Mouse (Mus musculus) stomach, postnatal 0 days (tissue): ENCODE measurements around the gene Ppp5c. TPM values are rescaled to one million over a fixed set of nuclear protein-coding genes. Genes with fewer than 3 reads are reported as not detected.

Experiments used
- ATAC-seq: fragments of 200-750 bp; cut with Nextera tagmentation; 2 replicates; pipeline ENCODE4 v1.8.0; 2017; ENCODE audit not compliant: low FRiP score, low TSS enrichment
- DNase-seq: peaks from one replicate; pipeline ENCODE4 v3.0.0-alpha.2; 2016; ENCODE audit warnings: low spot score
- H3K27ac ChIP-seq: fragments of 300-500 bp; sonication (generic); replicated peaks from 2 replicates; pipeline ENCODE4 v1.5.1; 2014; ENCODE audit warnings: mild to moderate bottlenecking, control low read depth
- H3K27me3 ChIP-seq: fragments of 300-500 bp; sonication (generic); 2 replicates; pipeline ENCODE4 v1.6.1; 2014; ENCODE audit warnings: low read length; ENCODE audit not compliant: control insufficient read depth, insufficient read depth
- H3K36me3 ChIP-seq: fragments of 300-500 bp; sonication (generic); 2 replicates; pipeline ENCODE4 v1.6.1; 2014; ENCODE audit warnings: low read length, mixed read lengths; ENCODE audit not compliant: control insufficient read depth, insufficient read depth
- H3K4me1 ChIP-seq: fragments of 300-500 bp; sonication (generic); replicated peaks from 2 replicates; pipeline ENCODE4 v1.6.1; 2014; ENCODE audit warnings: antibody characterized with exemption; ENCODE audit not compliant: control insufficient read depth, insufficient read depth
- H3K4me2 ChIP-seq: fragments of 300-500 bp; sonication (generic); replicated peaks from 2 replicates; pipeline ENCODE4 v1.6.1; 2014; ENCODE audit warnings: low read depth, mild to moderate bottlenecking, control low read depth, moderate library complexity
- H3K4me3 ChIP-seq: fragments of 300-500 bp; sonication (generic); 2 replicates; pipeline ENCODE4 v1.5.1; 2014; ENCODE audit warnings: low read depth, low read length, control low read depth
- H3K9ac ChIP-seq: fragments of 300-500 bp; sonication (generic); 2 replicates; pipeline ENCODE4 v1.6.1; 2014; ENCODE audit warnings: mild to moderate bottlenecking, low read length, control low read depth, mixed read lengths
- H3K9me3 ChIP-seq: fragments of 300-500 bp; sonication (generic); 2 replicates; pipeline ENCODE4 v1.6.1; 2016; ENCODE audit warnings: low read length; ENCODE audit not compliant: control insufficient read depth
- CTCF ChIP-seq: IDR thresholded peaks from 2 replicates; pipeline ENCODE4 v1.5.1; 2016; ENCODE audit warnings: antibody characterized with exemption, low read depth, mild to moderate bottlenecking, moderate library complexity
- EP300 ChIP-seq: optimal IDR thresholded peaks from 2 replicates; pipeline ENCODE3; 2016; ENCODE audit warnings: antibody characterized with exemption
- WGBS: fragments of 180-500 bp; shearing (Covaris S2); extraction: QIAGEN DNeasy Blood & Tissue Kit; methylation state at CpG from one replicate; pipeline ENCODE4 v1.1.7; 2014; 5-methylcytosine and 5-hydroxymethylcytosine counted together
- polyA plus RNA-seq: library from polyadenylated mRNA; unstranded; fragments of >200 nt; fragmentation: Nextera tagmentation; extraction: Ambion mirVana; gene quantifications from 2 replicates; pipeline ENCODE4 v1.2.1, GENCODE M21; 2015

Ppp5c gene
- polyA plus RNA-seq, 1 experiment from 2014 or later: 51.6 TPM

DNA sequence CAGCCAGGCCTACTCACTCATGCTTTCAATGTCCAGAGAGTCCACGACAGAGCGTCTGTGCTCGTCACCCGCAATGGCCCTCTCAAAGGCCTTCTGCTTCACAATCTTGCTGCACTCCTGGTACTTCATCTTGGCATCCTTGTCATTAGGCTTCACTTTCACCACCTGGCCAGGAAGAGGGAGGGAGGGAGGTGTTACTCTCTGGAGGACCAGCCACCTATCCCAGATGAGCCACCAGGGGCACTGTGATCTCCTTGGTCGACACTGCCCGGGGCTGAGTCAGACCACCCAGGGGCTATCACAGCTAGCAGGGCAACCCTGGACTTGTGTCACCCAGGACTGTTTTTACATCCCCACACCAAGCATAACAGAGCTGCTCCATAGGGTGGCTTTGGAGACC lies 12.3 kb downstream of the Ppp5c start:
- DNase-seq (no peak), ATAC-seq (no peak)
- Histone ChIP-seq H3K4me3 (no peak overlapping the region), H3K9me3 (no peaks in the 10 kb centered on the region), H3K4me1 (peaks cover 10% of the 10 kb centered on the region), H3K27ac (no peak overlapping the region), H3K4me2 (no peak overlapping the region), H3K27me3 (no peaks in the 10 kb centered on the region), H3K9ac (no peak overlapping the region), H3K36me3 (peaks cover 34% of the 10 kb centered on the region)
- peak; percentile 38 for TF ChIP-seq CTCF
- no peak for TF ChIP-seq EP300
- 82% methylated on average over 6 of the region's 6 CpGs for WGBS

DNA sequence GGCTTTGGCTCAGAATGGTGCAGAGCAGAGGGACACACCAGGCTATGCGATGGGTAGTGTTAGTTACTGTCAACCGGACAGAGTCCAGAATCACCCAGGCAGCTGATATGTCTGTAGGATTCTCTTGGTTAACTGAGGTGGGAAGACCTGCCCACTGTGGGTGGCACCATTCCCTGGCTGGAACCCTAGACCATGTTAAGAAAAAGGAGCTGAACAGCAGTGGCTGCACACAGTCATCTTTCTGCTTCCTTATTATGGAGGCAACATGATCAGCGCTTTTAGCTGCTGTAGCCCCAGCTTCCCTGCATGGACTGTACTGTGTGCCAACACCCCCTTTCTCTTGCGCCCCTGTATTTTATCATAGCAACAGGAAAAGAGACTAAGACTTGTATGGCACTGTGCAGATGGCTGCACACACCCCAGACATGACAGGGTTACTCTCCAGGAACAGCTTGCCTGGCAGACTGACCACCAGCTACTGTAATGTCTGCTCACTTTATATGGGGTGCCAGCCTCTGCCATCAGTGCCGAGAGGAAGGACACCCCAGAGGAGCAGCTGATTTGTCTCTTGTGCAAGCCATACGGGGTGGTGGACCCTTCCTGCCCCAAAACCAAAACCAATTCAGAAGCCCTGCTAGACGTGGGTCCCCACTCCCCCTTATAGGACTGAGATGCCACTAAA lies 15.7 kb downstream of the Ppp5c start:
- Histone ChIP-seq H3K4me3 (no peak overlapping the region), H3K4me1 (no peaks in the 10 kb centered on the region; the same call in 1 of the 2 replicates), H3K9me3 (no peaks in the 10 kb centered on the region), H3K4me2 (no peak overlapping the region), H3K27me3 (no peaks in the 10 kb centered on the region), H3K36me3 (peaks cover 52% of the 10 kb centered on the region), H3K27ac (no peak overlapping the region), H3K9ac (no peak overlapping the region)
- WGBS: 93% methylated on average over 7 of the region's 7 CpGs
- DNase-seq (no peak), ATAC-seq (no peak)
- TF ChIP-seq EP300 (no peak), CTCF (no peak)

DNA sequence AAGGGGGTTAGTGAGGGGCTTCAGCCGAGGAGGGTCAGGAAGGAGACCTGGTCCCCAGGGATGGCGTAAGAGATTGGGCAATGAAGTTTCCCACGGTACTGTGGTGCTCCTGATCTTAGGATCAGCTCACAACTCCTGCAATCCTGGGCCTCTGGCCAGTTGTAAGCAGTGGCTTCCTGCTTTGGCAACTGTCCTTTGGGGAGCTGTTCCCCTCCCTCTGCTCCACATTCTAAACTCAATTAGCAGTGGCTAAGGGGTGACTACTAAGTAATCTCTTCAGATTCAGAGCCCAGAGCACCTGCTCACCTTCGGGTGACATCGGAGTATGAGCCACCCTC lies 17.7 kb downstream of the Ppp5c start:
- no peak overlapping the region for H3K4me2 ChIP-seq
- ATAC-seq (no peak), DNase-seq (no peak)
- H3K27me3 ChIP-seq: no peaks in the 10 kb centered on the region
- TF ChIP-seq EP300 (no peak), CTCF (no peak)
- H3K4me3 ChIP-seq: no peak overlapping the region
- peaks cover 54% of the 10 kb centered on the region for H3K36me3 ChIP-seq
- H3K27ac ChIP-seq: no peak overlapping the region
- no peaks in the 10 kb centered on the region for H3K4me1 ChIP-seq
- no peak overlapping the region for H3K9ac ChIP-seq
- 88% methylated on average over 5 of the region's 5 CpGs for WGBS
- no peaks in the 10 kb centered on the region for H3K9me3 ChIP-seq

DNA sequence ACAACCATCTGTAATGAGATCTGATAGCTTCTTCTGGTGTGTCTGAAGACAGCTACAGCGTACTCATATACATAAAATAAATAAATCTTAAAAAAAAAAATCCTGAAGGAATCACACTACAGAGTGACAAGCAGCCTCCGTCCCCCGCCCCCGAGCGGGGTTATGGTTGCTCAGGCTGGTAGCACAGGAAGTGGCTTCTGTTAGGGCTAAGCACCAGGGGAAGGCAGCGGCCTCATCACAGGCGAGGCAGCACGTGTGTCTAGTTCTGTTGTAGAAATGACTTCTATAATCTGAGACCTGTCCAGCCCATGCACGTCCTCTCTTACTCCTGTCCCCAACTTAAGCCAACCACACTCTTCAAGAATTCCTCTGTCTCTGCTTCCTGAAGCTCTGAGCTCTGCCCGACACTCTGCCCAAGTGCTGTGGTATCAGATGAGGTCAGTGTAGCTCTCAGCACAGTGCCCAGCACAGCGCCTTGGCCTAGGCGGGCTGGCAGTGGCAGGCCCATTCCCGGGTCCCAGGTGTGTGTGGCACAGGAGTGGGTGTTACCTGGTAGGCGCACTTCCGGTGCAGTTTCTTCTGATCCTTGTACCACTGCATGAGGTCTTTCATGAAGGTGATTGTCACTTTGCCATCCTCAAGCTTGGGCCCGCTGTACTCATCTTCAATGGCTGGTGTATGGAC lies 18.3 kb downstream of the Ppp5c start:
- Histone ChIP-seq H3K9ac (no peak overlapping the region), H3K27ac (no peak overlapping the region), H3K36me3 (peaks cover 51% of the 10 kb centered on the region), H3K4me3 (no peak overlapping the region), H3K4me1 (no peaks in the 10 kb centered on the region), H3K4me2 (no peak overlapping the region), H3K27me3 (no peaks in the 10 kb centered on the region), H3K9me3 (no peaks in the 10 kb centered on the region)
- ATAC-seq (no peak), DNase-seq (no peak)
- TF ChIP-seq EP300: no peak
- TF ChIP-seq CTCF: no peak
- WGBS: 86% methylated on average over 16 of the region's 16 CpGs

DNA sequence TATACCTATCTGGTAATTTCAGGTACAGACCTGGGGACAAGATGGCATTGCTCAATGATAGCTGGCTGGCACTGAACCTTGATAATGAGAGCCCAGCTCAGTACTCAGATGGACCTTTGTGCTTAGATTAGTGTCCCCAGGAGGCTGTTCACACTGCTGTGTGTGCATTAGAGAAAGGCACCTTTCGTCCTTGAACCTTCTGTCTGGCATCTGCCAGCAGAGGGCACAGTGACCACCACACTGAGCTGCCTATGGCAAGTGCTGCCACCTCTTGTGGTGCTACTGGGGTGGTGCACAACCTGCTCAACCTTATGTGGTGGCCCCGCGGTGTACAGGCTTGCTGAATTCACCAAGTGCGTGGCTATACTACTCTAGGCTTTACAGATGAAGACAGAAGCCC lies 20.4 kb downstream of the Ppp5c start:
- Histone ChIP-seq H3K36me3 (peaks cover 44% of the 10 kb centered on the region), H3K4me2 (no peak overlapping the region), H3K27me3 (no peaks in the 10 kb centered on the region), H3K4me3 (no peak overlapping the region), H3K9ac (no peak overlapping the region), H3K27ac (no peak overlapping the region), H3K4me1 (no peaks in the 10 kb centered on the region), H3K9me3 (no peaks in the 10 kb centered on the region)
- TF ChIP-seq EP300 (no peak), CTCF (peak; percentile 93)
- WGBS: 70% methylated on average over 4 of the region's 4 CpGs
- peak; percentile 78 for DNase-seq
- ATAC-seq: peak; percentile 63

DNA sequence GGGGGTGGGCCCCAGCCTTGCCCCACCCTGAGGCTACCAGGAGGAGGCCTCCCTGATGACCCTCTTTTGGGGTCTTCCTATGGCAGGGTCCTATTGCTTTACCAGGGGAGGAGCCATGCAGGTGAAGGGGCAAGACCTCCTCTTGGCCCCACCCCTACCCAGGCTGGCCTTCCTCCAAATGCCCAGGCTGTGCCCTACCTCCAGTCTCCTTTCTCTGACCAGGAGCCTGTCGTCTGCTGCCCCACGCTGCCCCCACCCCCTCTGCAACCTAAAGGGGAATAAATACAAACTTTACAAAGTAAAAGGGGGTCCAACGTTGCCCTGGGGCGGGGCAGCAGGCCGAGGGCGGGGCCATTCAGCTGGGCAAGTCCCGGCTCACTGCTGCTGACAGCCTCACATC lies 23.0 kb downstream of the Ppp5c start:
- DNase-seq (peak; percentile 20), ATAC-seq (no peak)
- Histone ChIP-seq H3K4me2 (no peak overlapping the region), H3K27me3 (no peaks in the 10 kb centered on the region), H3K36me3 (peaks cover 33% of the 10 kb centered on the region), H3K9ac (no peak overlapping the region), H3K4me3 (no peak overlapping the region), H3K27ac (no peak overlapping the region), H3K9me3 (no peaks in the 10 kb centered on the region), H3K4me1 (no peaks in the 10 kb centered on the region)
- no peak for TF ChIP-seq EP300
- no peak for TF ChIP-seq CTCF
- WGBS: 59% methylated on average over 7 of the region's 7 CpGs
